Comparison of ENCODE assay signal across 8 mouse cellular contexts in the genomic region with DNA sequence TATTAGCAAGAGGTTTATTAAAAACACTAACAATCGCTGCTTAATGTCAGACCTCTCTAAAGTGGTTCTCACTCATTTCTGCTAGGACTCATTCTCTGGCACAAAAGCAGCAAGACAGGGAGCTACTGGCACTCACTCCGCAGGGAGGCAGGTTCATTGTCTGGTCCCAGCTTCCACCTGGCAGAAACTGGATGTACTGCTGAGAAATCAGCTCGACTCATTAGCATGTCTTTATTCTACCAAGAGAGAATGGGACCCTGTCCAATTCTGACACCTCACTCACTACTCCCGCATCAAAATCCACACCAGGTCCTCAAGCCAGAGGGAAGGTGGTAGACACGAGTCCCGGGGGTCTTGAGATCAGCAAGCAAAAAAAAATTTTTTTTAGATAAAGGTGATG. TPM values are rescaled to one million over a fixed set of nuclear protein-coding genes. Genes with fewer than 3 reads are reported as not detected.
A peak's percentile ranks its signal among the peaks of the same experiment; 100 is the strongest.
DNase-seq lines count a peak whose midpoint lies in the region; ATAC-seq and TF ChIP-seq lines count a peak whose summit lies in the region.

No protein-coding gene starts in this region.

- H3K27ac ChIP-seq in lung, embryonic 15.5 days: no peak overlapping the region
- H3K27ac ChIP-seq in cortical plate, adult 2 months (ENCODE audit: insufficient read depth, low read length): no peak overlapping the region
- H3K27ac ChIP-seq in intestine, postnatal 0 days (ENCODE audit: low read depth, low read length): no peak overlapping the region
- H3K27ac ChIP-seq in stomach, embryonic 14.5 days (ENCODE audit: low read length): no peak overlapping the region

- WGBS in lung, embryonic 15.5 days: 26% methylated on average over 6 of the region's 6 CpGs
- WGBS in intestine, postnatal 0 days: 49% methylated on average over 6 of the region's 6 CpGs
- WGBS in stomach, embryonic 14.5 days: 28% methylated on average over 6 of the region's 6 CpGs

- H3K27me3 ChIP-seq in lung, embryonic 15.5 days: no peaks in the 10 kb centered on the region
- no peaks in the 10 kb centered on the region for H3K27me3 ChIP-seq in intestine, postnatal 0 days (replicated peaks; ENCODE audit: control insufficient read depth, insufficient read depth, low read length)
- no peaks in the 10 kb centered on the region for H3K27me3 ChIP-seq in stomach, embryonic 14.5 days (ENCODE audit: control insufficient read depth, insufficient read depth, low read length)

- H3K9me3 ChIP-seq in lung, embryonic 15.5 days: no peaks in the 10 kb centered on the region
- no peaks in the 10 kb centered on the region for H3K9me3 ChIP-seq in intestine, postnatal 0 days (ENCODE audit: control insufficient read depth)
- no peaks in the 10 kb centered on the region for H3K9me3 ChIP-seq in stomach, embryonic 14.5 days (ENCODE audit: control insufficient read depth, low read depth, low read length)

- no peak for DNase-seq in lung, adult 18-20 months
- DNase-seq in spleen, postnatal 36 days (ENCODE audit: low spot score in 2 of 2): no peak
- no peak for DNase-seq in urinary bladder, postnatal 25 days (ENCODE audit: low spot score)

- H3K36me3 ChIP-seq in lung, embryonic 15.5 days: no peaks in the 10 kb centered on the region
- H3K36me3 ChIP-seq in intestine, postnatal 0 days (ENCODE audit: control insufficient read depth, insufficient read depth): no peaks in the 10 kb centered on the region
- no peaks in the 10 kb centered on the region for H3K36me3 ChIP-seq in stomach, embryonic 14.5 days (ENCODE audit: control insufficient read depth, insufficient read depth, low read length)

- H3K9ac ChIP-seq in lung, embryonic 15.5 days: no peak overlapping the region
- no peak overlapping the region for H3K9ac ChIP-seq in intestine, postnatal 0 days (ENCODE audit: low read depth, low read length)
- H3K9ac ChIP-seq in stomach, embryonic 14.5 days (replicated peaks; ENCODE audit: low read depth, low read length): no peak overlapping the region

- H3K4me3 ChIP-seq in lung, embryonic 15.5 days: peak overlapping the region; percentile 69
- peak overlapping the region; percentile 91 for H3K4me3 ChIP-seq in cortical plate, adult 2 months (ENCODE audit: insufficient read depth, low read length)
- H3K4me3 ChIP-seq in intestine, postnatal 0 days (ENCODE audit: low read depth, low read length): peak overlapping the region; percentile 73; the same call in 1 of the 2 replicates
- peak overlapping the region; percentile 74; the same call in 1 of the 2 replicates for H3K4me3 ChIP-seq in stomach, embryonic 14.5 days (ENCODE audit: low read depth, low read length)

- ATAC-seq in lung, embryonic 15.5 days (ENCODE audit: borderline replicate concordance, extremely low read depth, low FRiP score, low TSS enrichment): no peak
- ATAC-seq in intestine, postnatal 0 days: no peak
- ATAC-seq in stomach, embryonic 14.5 days (ENCODE audit: insufficient number of reproducible peaks, insufficient read depth, low FRiP score, low read depth): no peak
- ATAC-seq in inflammation-experienced regulatory T-cells, adult 6 months: no peak

- TF ChIP-seq CTCF in cortical plate, adult 2 months (IDR thresholded peaks at IDR 0.05; ENCODE audit: extremely low read depth, insufficient read depth, low read length): no peak
- no peak for TF ChIP-seq CTCF in intestine, postnatal 0 days (IDR thresholded peaks at IDR 0.05; ENCODE audit: low read depth)

- peak overlapping the region; percentile 97 for H3K4me2 ChIP-seq in lung, embryonic 15.5 days
- H3K4me2 ChIP-seq in intestine, postnatal 0 days (replicated peaks; ENCODE audit: low read depth): peak overlapping the region; percentile 99
- H3K4me2 ChIP-seq in stomach, embryonic 14.5 days (replicated peaks; ENCODE audit: low read depth, low read length): peak overlapping the region; percentile 96

- no peak for TF ChIP-seq POLR2A in cortical plate, adult 2 months (IDR thresholded peaks at IDR 0.05; ENCODE audit: extremely low read depth, insufficient read depth, low read length)

- peaks cover 18% of the 10 kb centered on the region for H3K4me1 ChIP-seq in lung, embryonic 15.5 days
- no peaks in the 10 kb centered on the region for H3K4me1 ChIP-seq in cortical plate, adult 2 months (ENCODE audit: control insufficient read depth, insufficient read depth, low read length)
- peaks cover 4% of the 10 kb centered on the region for H3K4me1 ChIP-seq in intestine, postnatal 0 days (replicated peaks; ENCODE audit: control insufficient read depth, insufficient read depth, low read length)
- peaks cover 8% of the 10 kb centered on the region; the same call in 1 of the 2 replicates for H3K4me1 ChIP-seq in stomach, embryonic 14.5 days (ENCODE audit: control insufficient read depth, insufficient read depth, low read length)

RNA-seq across cellular contexts. Expression of gene Rnf157, which starts 1.2 kb away (rescaled TPM):
- polyA plus RNA-seq in lung, embryonic 15.5 days (2015; fragmentation: Nextera tagmentation; extraction: Ambion mirVana): 11.1 and 11.4 TPM in 2 replicates
- 183 and 189 TPM in 2 replicates for polyA plus RNA-seq in cortical plate, adult 2 months (2012; rRNA removed)
- polyA plus RNA-seq in intestine, postnatal 0 days (2015; fragmentation: Nextera tagmentation; extraction: Ambion mirVana): 4.9 and 6.6 TPM in 2 replicates
- polyA plus RNA-seq in stomach, embryonic 14.5 days (2014; fragmentation: Nextera tagmentation; extraction: Ambion mirVana): 9.8 and 12.8 TPM in 2 replicates
- 10 to 100 TPM in 1 of 3 experiments, 1 to 10 TPM in 2; 3.0 to 15.1 (median 8.5) TPM for polyA plus RNA-seq in inflammation-experienced regulatory T-cells, adult 6 months (2017; shearing (Covaris generic))

RNA-seq across cellular contexts. Expression of gene Ubald2, which starts 22.3 kb away (rescaled TPM):
- polyA plus RNA-seq in lung, embryonic 15.5 days (2015; fragmentation: Nextera tagmentation; extraction: Ambion mirVana): 37.2 and 41.7 TPM in 2 replicates
- polyA plus RNA-seq in cortical plate, adult 2 months (2012; rRNA removed): 61.3 and 63.2 TPM in 2 replicates
- polyA plus RNA-seq in intestine, postnatal 0 days (2015; fragmentation: Nextera tagmentation; extraction: Ambion mirVana): 60.2 and 60.6 TPM in 2 replicates
- polyA plus RNA-seq in stomach, embryonic 14.5 days (2014; fragmentation: Nextera tagmentation; extraction: Ambion mirVana): 56.1 and 60.7 TPM in 2 replicates
- polyA plus RNA-seq in inflammation-experienced regulatory T-cells, adult 6 months (2017; shearing (Covaris generic)): 10 to 100 TPM; 10.4 to 14.6 (median 10.6) TPM

RNA-seq across cellular contexts. Expression of gene Qrich2, which starts 54.5 kb away (rescaled TPM):
- 0.08 TPM in 1 of 2 replicates, not detected in the other for polyA plus RNA-seq in lung, embryonic 15.5 days (2015; fragmentation: Nextera tagmentation; extraction: Ambion mirVana)
- 0.06 and 0.13 TPM in 2 replicates for polyA plus RNA-seq in cortical plate, adult 2 months (2012; rRNA removed)
- polyA plus RNA-seq in intestine, postnatal 0 days (2015; fragmentation: Nextera tagmentation; extraction: Ambion mirVana): 0.14 TPM in 1 of 2 replicates, not detected in the other
- 0.22 TPM in 1 of 2 replicates, not detected in the other for polyA plus RNA-seq in stomach, embryonic 14.5 days (2014; fragmentation: Nextera tagmentation; extraction: Ambion mirVana)
- polyA plus RNA-seq in inflammation-experienced regulatory T-cells, adult 6 months (2017; shearing (Covaris generic)): not detected

Comparison
In these comparisons a context has a peak if more than half of its experiments do, and no peak if none do; other contexts are left out.
1. RNA of gene Rnf157, which starts 1.2 kb away (polyA plus RNA-seq): 183 to 189 TPM in cortical plate, adult 2 months; 9.8 to 12.8 TPM in stomach, embryonic 14.5 days, 11.1 to 11.4 TPM in lung, embryonic 15.5 days, 3.0 to 15.1 TPM in inflammation-experienced regulatory T-cells, adult 6 months and 4.9 to 6.6 TPM in intestine, postnatal 0 days; every median in the first group is over 10 times any median in the second.
2. Peak in every context shown above with its lines, with median percentiles within 50 percentile points of each other: H3K4me2 ChIP-seq and H3K4me3 ChIP-seq.